21 mouse cellular contexts compared by ENCODE assay signal in the genomic region with DNA sequence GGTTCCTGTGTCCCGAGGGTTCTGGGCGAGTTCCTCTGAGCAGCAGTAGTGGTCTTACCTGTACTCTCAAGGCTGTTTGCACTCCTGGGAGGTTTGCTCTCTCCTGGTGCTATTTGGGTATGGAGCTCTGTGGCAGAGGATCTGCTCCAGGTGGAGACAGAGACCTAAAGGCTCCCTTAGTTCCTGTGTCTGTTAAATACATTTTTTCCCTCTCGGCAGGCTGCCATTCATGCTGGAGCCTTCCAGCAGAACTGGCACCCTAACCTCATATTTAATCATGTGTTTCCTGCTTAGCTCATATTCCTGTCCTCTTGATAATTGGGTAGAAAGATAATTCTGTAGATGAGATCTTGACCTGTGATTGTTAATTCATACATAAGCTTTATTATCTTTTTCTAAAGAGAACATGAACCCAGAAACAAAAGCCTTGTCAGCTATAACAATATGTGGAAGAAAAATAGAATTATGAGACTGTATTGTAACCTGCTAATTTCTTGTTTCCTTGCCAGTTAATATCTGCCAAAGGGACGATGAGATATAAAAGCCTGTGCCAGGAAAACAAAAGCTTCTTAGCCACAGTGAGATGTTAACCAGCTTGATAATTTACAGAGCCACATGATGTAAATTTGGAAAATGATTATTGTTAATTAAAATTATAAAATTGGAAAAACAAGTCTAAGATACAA. TPM values are rescaled to one million over a fixed set of nuclear protein-coding genes. Genes with fewer than 3 reads are reported as not detected.
DNase-seq lines count a peak whose midpoint lies in the region; ATAC-seq and TF ChIP-seq lines count a peak whose summit lies in the region.
"Had no signal": no experiment of that assay in that cellular context is flagged by ENCODE, and none has a peak within 500 bp of the region (broad histone marks: within the 10 kb centered on the region; RNA-seq: fewer than 3 reads in every experiment).

No protein-coding gene starts in this region.

- H3K4me1 ChIP-seq in hindbrain, embryonic 16.5 days (ENCODE audit: control insufficient read depth, insufficient read depth, low read depth, low read length): no peaks in the 10 kb centered on the region
- H3K4me1 ChIP-seq in hindbrain, embryonic 13.5 days (replicated peaks): no peaks in the 10 kb centered on the region
- peaks cover 9% of the 10 kb centered on the region for H3K4me1 ChIP-seq in cerebellum, adult 2 months (ENCODE audit: control insufficient read depth, insufficient read depth, low read length)
- H3K4me1 ChIP-seq: forebrain, embryonic 12.5 days; heart, embryonic 10.5 days; limb, embryonic 12.5 days; liver, embryonic 13.5 days; lung, embryonic 15.5 days; midbrain, embryonic 12.5 days; neural tube, embryonic 13.5 days had no signal

- H3K9me3 ChIP-seq in hindbrain, embryonic 16.5 days (ENCODE audit: control insufficient read depth, low read length): no peaks in the 10 kb centered on the region
- no peaks in the 10 kb centered on the region for H3K9me3 ChIP-seq in hindbrain, embryonic 13.5 days
- H3K9me3 ChIP-seq: forebrain, embryonic 12.5 days; heart, embryonic 10.5 days; limb, embryonic 12.5 days; liver, embryonic 13.5 days; lung, embryonic 15.5 days; neural tube, embryonic 13.5 days had no signal

- no peaks in the 10 kb centered on the region for H3K36me3 ChIP-seq in hindbrain, embryonic 16.5 days (ENCODE audit: control insufficient read depth, insufficient read depth, low read length)
- no peaks in the 10 kb centered on the region for H3K36me3 ChIP-seq in hindbrain, embryonic 13.5 days
- H3K36me3 ChIP-seq: forebrain, embryonic 12.5 days; heart, embryonic 10.5 days; liver, embryonic 13.5 days; lung, embryonic 15.5 days; midbrain, embryonic 12.5 days; neural tube, embryonic 13.5 days had no signal

- H3K9ac ChIP-seq in hindbrain, embryonic 16.5 days (ENCODE audit: low read depth, low read length): no peak overlapping the region
- no peak overlapping the region for H3K9ac ChIP-seq in hindbrain, embryonic 13.5 days
- H3K9ac ChIP-seq: forebrain, embryonic 12.5 days; hindbrain, embryonic 14.5 days; limb, embryonic 12.5 days; liver, embryonic 13.5 days; lung, embryonic 15.5 days; midbrain, embryonic 12.5 days; neural tube, embryonic 13.5 days had no signal

- WGBS in hindbrain, embryonic 16.5 days: 68% methylated on average over 4 of the region's 4 CpGs
- 89% methylated on average over 4 of the region's 4 CpGs for WGBS in hindbrain, embryonic 13.5 days
- 12% methylated on average over 4 of the region's 4 CpGs for WGBS in cerebellum, adult 2 months

- no peak overlapping the region for H3K4me3 ChIP-seq in hindbrain, embryonic 16.5 days (ENCODE audit: low read length)
- no peak overlapping the region for H3K4me3 ChIP-seq in hindbrain, embryonic 13.5 days
- H3K4me3 ChIP-seq in cerebellum, adult 2 months (replicated peaks; ENCODE audit: insufficient read depth, low read depth, low read length): no peak overlapping the region
- H3K4me3 ChIP-seq: forebrain, embryonic 12.5 days; heart, embryonic 10.5 days; limb, embryonic 12.5 days; liver, embryonic 13.5 days; lung, embryonic 15.5 days; midbrain, embryonic 12.5 days; neural tube, embryonic 13.5 days had no signal

- H3K4me2 ChIP-seq in hindbrain, embryonic 16.5 days (ENCODE audit: low read length): no peak overlapping the region
- no peak overlapping the region for H3K4me2 ChIP-seq in hindbrain, embryonic 13.5 days
- H3K4me2 ChIP-seq: forebrain, embryonic 12.5 days; hindbrain, embryonic 14.5 days; limb, embryonic 12.5 days; liver, embryonic 13.5 days; lung, embryonic 15.5 days; midbrain, embryonic 12.5 days; neural tube, embryonic 13.5 days had no signal

- no peak for TF ChIP-seq CTCF in cerebellum, adult 2 months (IDR thresholded peaks at IDR 0.05; ENCODE audit: borderline replicate concordance, insufficient read depth, low read depth, low read length)

- no peak overlapping the region for H3K27ac ChIP-seq in hindbrain, embryonic 16.5 days (ENCODE audit: low read depth, low read length)
- H3K27ac ChIP-seq in hindbrain, embryonic 13.5 days: no peak overlapping the region
- peak overlapping the region; percentile 40; the same call in 1 of the 2 replicates for H3K27ac ChIP-seq in cerebellum, adult 2 months (ENCODE audit: insufficient read depth, low read length)
- H3K27ac ChIP-seq: forebrain, embryonic 12.5 days; heart, embryonic 10.5 days; hindbrain, embryonic 14.5 days; limb, embryonic 12.5 days; liver, embryonic 13.5 days; lung, embryonic 15.5 days; midbrain, embryonic 12.5 days; neural tube, embryonic 13.5 days had no signal

- no peak for TF ChIP-seq POLR2A in cerebellum, adult 2 months (IDR thresholded peaks at IDR 0.05; ENCODE audit: borderline replicate concordance, insufficient read depth, low read length)

- H3K27me3 ChIP-seq in hindbrain, embryonic 16.5 days (replicated peaks; ENCODE audit: control insufficient read depth, insufficient read depth, low read length): no peaks in the 10 kb centered on the region
- H3K27me3 ChIP-seq in hindbrain, embryonic 13.5 days: no peaks in the 10 kb centered on the region
- no peaks in the 10 kb centered on the region for H3K27me3 ChIP-seq in cerebellum, adult 2 months (ENCODE audit: control insufficient read depth, insufficient read depth, low read length)
- H3K27me3 ChIP-seq: forebrain, embryonic 12.5 days; limb, embryonic 12.5 days; liver, embryonic 13.5 days; lung, embryonic 15.5 days; midbrain, embryonic 12.5 days; neural tube, embryonic 13.5 days had no signal

- 0 out of 2 replicates have a peak, but pooled peaks have one; percentile 14 for ATAC-seq in hindbrain, embryonic 16.5 days
- ATAC-seq in hindbrain, embryonic 13.5 days (ENCODE audit: low FRiP score): no peak
- ATAC-seq in erythroblast, adult 5-6 weeks (replicated peaks; ENCODE audit: low FRiP score, poor library complexity, severe bottlenecking): no peak
- ATAC-seq: intestine, embryonic 16.5 days had no signal

- peak; percentile 13 for DNase-seq in lung, postnatal 14 days
- no peak for DNase-seq in lung, adult 18-20 months
- DNase-seq in cerebellum, adult 2 months: peak; percentile 53 to 70
- DNase-seq in cerebellum, postnatal 36 days: peak; percentile 52 to 62
- DNase-seq in kidney, adult 9 months: no peak
- DNase-seq: adrenal gland, postnatal 36 days; B cell, adult 2 months; layer of hippocampus, adult 9-11 months; liver, embryonic 13.5 days; thymus, postnatal 14 days had no signal

RNA-seq across cellular contexts. Expression of a gene that starts 27.1 kb away (rescaled TPM):
- polyA plus RNA-seq in hindbrain, embryonic 16.5 days (2015; fragmentation: Nextera tagmentation; extraction: Ambion mirVana): 57.7 and 58.3 TPM in 2 replicates
- polyA plus RNA-seq in hindbrain, embryonic 13.5 days (2015; fragmentation: Nextera tagmentation; extraction: Ambion mirVana): 74.6 and 75.1 TPM in 2 replicates
- polyA plus RNA-seq in cerebellum, adult 2 months (2012; rRNA removed): 67.0 and 76.3 TPM in 2 replicates
- 39.5 and 64.4 TPM in 2 replicates for total RNA-seq in erythroblast, adult 5-6 weeks (2015; ENCODE audit: low replicate concordance)
- 51.2 and 78.9 TPM in 2 replicates for total RNA-seq in erythroblast, adult 5-6 weeks (2017; ENCODE audit: low replicate concordance)

RNA-seq across cellular contexts. Expression of a gene that starts 27.1 kb away (rescaled TPM):
- 32.3 and 35.1 TPM in 2 replicates for polyA plus RNA-seq in hindbrain, embryonic 16.5 days (2015; fragmentation: Nextera tagmentation; extraction: Ambion mirVana)
- 31.6 and 33.7 TPM in 2 replicates for polyA plus RNA-seq in hindbrain, embryonic 13.5 days (2015; fragmentation: Nextera tagmentation; extraction: Ambion mirVana)
- polyA plus RNA-seq in cerebellum, adult 2 months (2012; rRNA removed): 19.2 and 19.7 TPM in 2 replicates
- total RNA-seq in erythroblast, adult 5-6 weeks (2015; ENCODE audit: low replicate concordance): 5.0 and 10.7 TPM in 2 replicates
- total RNA-seq in erythroblast, adult 5-6 weeks (2017; ENCODE audit: low replicate concordance): 2.9 and 7.2 TPM in 2 replicates

Comparison
In these comparisons a context has a peak if more than half of its experiments do, and no peak if none do; other contexts are left out.
1. DNase-seq: peak in lung, postnatal 14 days (single experiment), cerebellum, adult 2 months (2 of 2) and cerebellum, postnatal 36 days (2 of 2); none in lung, adult 18-20 months (0 of 2) and kidney, adult 9 months (single experiment).